Mouse (Mus musculus) spleen, adult 2 months (tissue): ENCODE data around the gene Rac3. TPM values are rescaled to one million over a fixed set of nuclear protein-coding genes. Genes with fewer than 3 reads are reported as not detected.

Experiments
- DNase-seq, 2 experiments: peaks; one replicate each; pipeline versions ENCODE4 v3.0.0 to v3.0.0-alpha.2; 2012 to 2021; ENCODE audit warnings: low spot score in 2 of 2, low read depth in 1 of 2
- H3K27ac ChIP-seq: fragments of 200-500 bp; 2 replicates; pipeline ENCODE4 v1.5.1; 2012; ENCODE audit warnings: low read length, inconsistent platforms; ENCODE audit not compliant: insufficient read depth
- H3K27me3 ChIP-seq: fragments of 200-500 bp; 2 replicates; pipeline ENCODE4 v1.6.1; 2012; ENCODE audit warnings: mild to moderate bottlenecking, moderate library complexity, low read length, inconsistent platforms; ENCODE audit not compliant: control insufficient read depth, insufficient read depth
- H3K36me3 ChIP-seq: fragments of 200-500 bp; 2 replicates; pipeline ENCODE4 v1.6.1; 2012; ENCODE audit warnings: mild to moderate bottlenecking, low read length, inconsistent platforms; ENCODE audit not compliant: control insufficient read depth, insufficient read depth
- H3K4me1 ChIP-seq: fragments of 200-500 bp; 2 replicates; pipeline ENCODE4 v1.6.1; 2011; ENCODE audit warnings: inconsistent platforms; ENCODE audit not compliant: control insufficient read depth, insufficient read depth, insufficient read length
- H3K4me3 ChIP-seq: fragments of 200-500 bp; 2 replicates; pipeline ENCODE4 v1.5.1; 2011; ENCODE audit warnings: mild to moderate bottlenecking, inconsistent platforms; ENCODE audit not compliant: insufficient read depth, insufficient read length; ENCODE audit errors: extremely low read depth
- CTCF ChIP-seq: fragments of 200-500 bp; IDR thresholded peaks from 2 replicates; pipeline ENCODE4 v1.5.1; 2011; ENCODE audit warnings: mild to moderate bottlenecking, inconsistent platforms; ENCODE audit not compliant: insufficient read depth, insufficient read length, insufficient replicate concordance; ENCODE audit errors: extremely low read depth
- POLR2A ChIP-seq: fragments of 200-500 bp; IDR thresholded peaks from 2 replicates; pipeline ENCODE4 v1.6.1; 2011; ENCODE audit warnings: low read depth, low read length, inconsistent platforms
- WGBS: fragments of 180-500 bp; shearing (Covaris S2); methylation state at CpG from one replicate; pipeline ENCODE4 v1.1.7; 2018; 5-methylcytosine and 5-hydroxymethylcytosine counted together
- polyA plus RNA-seq: library from polyadenylated mRNA; depleted of rRNA; stranded (reverse); fragments of >200 nt; gene quantifications from 2 replicates; pipeline ENCODE4 v1.2.3, GENCODE M21; 2012

The Rac3 gene
- polyA plus RNA-seq, 1 experiment: 3.0 TPM

- WGBS: 87% methylated on average over 5 of the region's 5 CpGs
- no peaks in the 10 kb centered on the region for H3K4me1 ChIP-seq
- no peaks in the 10 kb centered on the region for H3K27me3 ChIP-seq
- no peak overlapping the region for H3K27ac ChIP-seq
- no peak overlapping the region for H3K4me3 ChIP-seq
- TF ChIP-seq POLR2A (no peak), CTCF (no peak)
- H3K36me3 ChIP-seq: peaks cover 18% of the 10 kb centered on the region
- DNase-seq: no peak
These were observed 38.6 kb upstream of the Rac3 start for GRCm38 (mm10) chr11:120682683-120683082.

GRCm38 (mm10) chr11:120683536-120683935 lies 37.7 kb upstream of the Rac3 start:
- Histone ChIP-seq H3K27ac (no peak overlapping the region), H3K4me3 (no peak overlapping the region), H3K4me1 (no peaks in the 10 kb centered on the region), H3K36me3 (peaks cover 16% of the 10 kb centered on the region), H3K27me3 (no peaks in the 10 kb centered on the region)
- 86% methylated on average over 3 of the region's 3 CpGs for whole genome bisulfite sequencing
- no peak for DNase-seq
- TF ChIP-seq POLR2A (no peak), CTCF (no peak)

DNA sequence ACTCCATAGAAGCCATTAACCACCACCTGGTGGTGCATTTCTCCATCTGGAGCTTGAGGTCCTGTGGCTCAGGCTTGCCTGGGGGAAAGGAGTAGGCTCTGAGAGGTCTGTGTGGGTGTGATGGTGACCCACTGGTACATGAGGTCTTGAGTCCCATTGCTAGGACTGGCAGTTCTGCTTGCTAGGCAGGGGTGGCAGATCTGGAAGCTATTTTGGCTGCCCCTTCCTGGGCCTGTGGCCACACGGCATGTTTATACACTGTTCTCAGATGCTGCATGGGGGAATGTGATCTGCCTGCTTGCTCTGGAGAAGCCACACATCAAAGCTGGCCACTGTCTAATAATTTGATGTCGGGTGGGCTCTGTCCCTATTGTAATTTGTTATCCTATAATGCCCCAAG lies 37.2 kb upstream of the Rac3 start:
- Histone ChIP-seq H3K36me3 (peaks cover 19% of the 10 kb centered on the region), H3K27me3 (no peaks in the 10 kb centered on the region), H3K27ac (no peak overlapping the region), H3K4me3 (no peak overlapping the region), H3K4me1 (no peaks in the 10 kb centered on the region)
- no peak for TF ChIP-seq CTCF
- DNase-seq: no peak
- 88% methylated on average over 2 of the region's 2 CpGs for WGBS

- 88% methylated on average over 2 of the region's 2 CpGs for WGBS
- no peak for TF ChIP-seq CTCF
- no peak for TF ChIP-seq POLR2A
These were observed 36.6 kb upstream of the Rac3 start for GRCm38 (mm10) chr11:120684660-120685059.

DNA sequence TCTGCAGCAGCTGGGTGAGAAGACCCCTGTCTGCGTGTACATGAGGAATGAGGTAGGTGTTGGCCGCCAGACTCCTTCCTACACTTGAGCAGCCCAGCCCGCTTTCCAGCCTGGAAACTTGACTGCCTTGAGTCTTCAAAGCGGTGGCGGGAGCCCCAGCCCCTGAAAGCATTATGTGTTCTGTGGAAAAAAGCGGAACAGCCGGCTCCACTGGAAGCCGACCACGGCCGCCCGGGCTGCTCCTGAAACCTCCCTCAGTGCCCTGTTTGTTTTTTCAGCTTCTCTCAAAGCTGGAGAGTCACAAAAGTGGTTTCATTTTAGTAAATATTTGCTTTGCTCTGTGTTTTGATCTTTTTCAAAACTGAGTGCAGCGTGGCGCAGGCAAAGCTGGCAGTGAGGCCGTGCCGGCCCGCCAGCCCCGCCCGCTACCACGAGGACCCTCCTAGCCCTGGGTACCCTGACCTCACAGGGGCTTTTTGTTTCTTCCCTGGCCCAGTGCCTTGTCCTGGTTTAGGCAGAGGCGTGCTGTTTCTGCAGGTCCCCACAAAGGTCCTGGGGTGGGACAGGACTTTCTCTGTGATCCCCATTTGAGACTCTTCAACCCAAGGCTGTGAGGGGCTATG lies 34.5 kb upstream of the Rac3 start:
- Histone ChIP-seq H3K27ac (no peak overlapping the region), H3K36me3 (peaks cover 30% of the 10 kb centered on the region), H3K4me1 (no peaks in the 10 kb centered on the region), H3K27me3 (no peaks in the 10 kb centered on the region), H3K4me3 (no peak overlapping the region)
- no peak for DNase-seq
- no peak for TF ChIP-seq CTCF
- WGBS: 95% methylated on average over 20 of the region's 20 CpGs

More at GRCm38 (mm10) chr11:120684660-120685059, 36.6 kb upstream of the Rac3 start:
- Histone ChIP-seq H3K27me3 (no peaks in the 10 kb centered on the region), H3K27ac (no peak overlapping the region), H3K36me3 (peaks cover 24% of the 10 kb centered on the region), H3K4me3 (no peak overlapping the region), H3K4me1 (no peaks in the 10 kb centered on the region)
- no peak for DNase-seq

DNA sequence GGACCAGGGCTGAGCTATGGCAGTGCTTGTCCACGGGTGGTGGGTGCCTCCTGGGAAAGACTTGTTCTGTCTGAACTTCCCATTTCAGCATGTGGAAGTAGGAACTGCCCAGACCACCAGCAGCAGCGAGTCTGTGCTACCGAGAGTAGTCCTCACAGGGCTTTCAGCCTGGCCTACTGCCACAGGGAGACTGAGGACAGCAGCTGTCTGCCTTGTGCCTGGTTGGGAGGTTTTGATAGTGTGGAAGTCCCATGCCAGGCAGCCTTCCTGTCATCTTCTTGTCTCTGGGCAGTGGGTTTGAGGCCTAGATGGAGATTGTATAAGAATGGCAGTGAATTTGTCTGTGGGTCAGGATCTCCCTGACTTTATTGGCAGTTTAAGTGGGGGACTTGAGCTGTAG lies 31.9 kb upstream of the Rac3 start:
- Histone ChIP-seq H3K4me1 (no peaks in the 10 kb centered on the region), H3K4me3 (no peak overlapping the region), H3K36me3 (peaks cover 27% of the 10 kb centered on the region), H3K27ac (no peak overlapping the region; the same call in 1 of the 2 replicates), H3K27me3 (no peaks in the 10 kb centered on the region)
- DNase-seq: no peak
- TF ChIP-seq POLR2A (no peak), CTCF (no peak)
- WGBS: 74% methylated on average over 3 of the region's 3 CpGs

DNA sequence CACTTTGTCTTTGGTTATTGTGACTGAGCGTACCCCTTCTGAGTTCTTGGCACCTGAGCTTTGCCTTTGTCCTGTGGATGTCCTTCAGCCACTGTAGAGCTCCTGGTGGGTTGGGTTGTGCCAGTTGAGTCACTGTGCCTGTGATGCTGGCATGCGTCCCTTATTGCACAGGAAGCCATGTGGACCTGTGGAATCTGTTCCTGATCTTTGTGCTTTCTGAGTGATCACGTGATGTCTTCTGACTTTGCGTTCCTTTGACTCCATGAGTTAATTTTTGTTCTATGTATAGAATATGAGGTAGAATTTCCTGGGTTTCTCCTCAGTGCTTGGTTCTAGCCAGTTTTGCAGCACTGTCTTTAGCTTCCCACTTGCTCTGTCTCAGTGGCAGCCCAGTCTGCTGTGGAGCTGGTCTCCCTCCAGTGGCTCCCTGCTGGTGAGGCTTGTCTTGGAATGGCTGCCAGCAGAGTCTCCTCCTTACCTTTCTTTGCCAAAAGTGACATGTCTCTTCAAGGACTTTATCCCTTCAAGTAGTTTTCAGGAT lies 28.7 kb upstream of the Rac3 start:
- WGBS: 92% methylated on average over 4 of the region's 4 CpGs
- peaks cover 30% of the 10 kb centered on the region for H3K36me3 ChIP-seq
- H3K27me3 ChIP-seq: no peaks in the 10 kb centered on the region
- no peaks in the 10 kb centered on the region for H3K4me1 ChIP-seq
- no peak overlapping the region for H3K4me3 ChIP-seq
- H3K27ac ChIP-seq: no peak overlapping the region
- TF ChIP-seq CTCF: no peak
- TF ChIP-seq POLR2A: no peak
- DNase-seq: no peak
